9 mouse cellular contexts compared by ENCODE assay signal in the genomic region with DNA sequence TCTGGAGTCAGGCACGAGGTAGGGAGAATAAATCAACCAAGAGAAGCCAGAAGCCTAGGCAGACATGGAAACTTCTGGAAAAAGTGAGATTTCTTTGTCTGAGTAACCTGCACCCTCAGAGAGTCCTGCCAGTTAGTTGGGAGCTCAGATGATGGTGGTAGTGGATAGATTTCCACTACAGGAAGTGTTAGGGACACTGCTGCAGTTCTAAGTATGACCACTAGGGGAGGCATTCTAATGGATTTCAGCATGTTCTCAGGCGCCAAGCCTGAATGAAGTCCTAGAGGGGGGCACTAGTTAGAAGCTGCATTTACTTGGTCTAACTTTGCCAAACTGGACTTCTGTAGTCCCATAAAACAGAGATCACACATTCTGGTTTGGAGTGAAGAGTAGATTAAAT. TPM values are rescaled to one million over a fixed set of nuclear protein-coding genes. Genes with fewer than 3 reads are reported as not detected.
A peak's percentile ranks its signal among the peaks of the same experiment; 100 is the strongest.
DNase-seq lines count a peak whose midpoint lies in the region; ATAC-seq and TF ChIP-seq lines count a peak whose summit lies in the region.
"Had no signal": no experiment of that assay in that cellular context is flagged by ENCODE, and none has a peak within 500 bp of the region (broad histone marks: within the 10 kb centered on the region; RNA-seq: fewer than 3 reads in every experiment).

No protein-coding gene starts in this region.

- TF ChIP-seq CTCF in E14TG2a.4 (conservative IDR thresholded peaks at IDR 0.05; ENCODE audit: low read length), result peak; percentile 99
- TF ChIP-seq CTCF in midbrain, postnatal 0 days (IDR thresholded peaks at IDR 0.05), result peak; percentile 81

- no peak overlapping the region for H3K4me2 ChIP-seq in hindbrain, embryonic 14.5 days (replicated peaks)
- no peak overlapping the region for H3K4me2 ChIP-seq in hindbrain, embryonic 16.5 days (ENCODE audit: low read length)
- no peak overlapping the region for H3K4me2 ChIP-seq in midbrain, postnatal 0 days (ENCODE audit: low read depth, low read length, poor library complexity, severe bottlenecking)

- ATAC-seq in hindbrain, embryonic 14.5 days (ENCODE audit: low FRiP score), result no peak
- ATAC-seq in hindbrain, embryonic 16.5 days, result no peak
- ATAC-seq in erythroid progenitor cell, adult 5-6 weeks (replicated peaks; ENCODE audit: low FRiP score, poor library complexity, severe bottlenecking), result peak; percentile 49; the same call in 1 of the 2 replicates
- no peak for ATAC-seq in midbrain, postnatal 0 days (ENCODE audit: low FRiP score)
- ATAC-seq in activated CD4-positive, CD25-positive, alpha-beta regulatory T cell, adult 4 months, result no peak

- 52% methylated on average over 2 of the region's 2 CpGs for WGBS in hindbrain, embryonic 14.5 days
- WGBS in hindbrain, embryonic 16.5 days, result 53% methylated on average over 2 of the region's 2 CpGs
- 53% methylated on average over 2 of the region's 2 CpGs for WGBS in midbrain, postnatal 0 days

- H3K27me3 ChIP-seq in hindbrain, embryonic 14.5 days (ENCODE audit: control insufficient read depth, insufficient read depth, low read length), result no peaks in the 10 kb centered on the region
- no peaks in the 10 kb centered on the region for H3K27me3 ChIP-seq in hindbrain, embryonic 16.5 days (replicated peaks; ENCODE audit: control insufficient read depth, insufficient read depth, low read length)
- no peaks in the 10 kb centered on the region for H3K27me3 ChIP-seq in E14TG2a.4 (ENCODE audit: insufficient read depth, low read length)
- H3K27me3 ChIP-seq in midbrain, postnatal 0 days (ENCODE audit: insufficient read depth, low read length), result no peaks in the 10 kb centered on the region

- H3K36me3 ChIP-seq in hindbrain, embryonic 14.5 days (replicated peaks; ENCODE audit: control insufficient read depth, insufficient read depth), result no peaks in the 10 kb centered on the region
- H3K36me3 ChIP-seq in hindbrain, embryonic 16.5 days (ENCODE audit: control insufficient read depth, insufficient read depth, low read length), result no peaks in the 10 kb centered on the region
- no peaks in the 10 kb centered on the region for H3K36me3 ChIP-seq in E14TG2a.4 (ENCODE audit: insufficient read depth, low read length)
- no peaks in the 10 kb centered on the region for H3K36me3 ChIP-seq in midbrain, postnatal 0 days (ENCODE audit: insufficient read depth, low read length)

- H3K4me1 ChIP-seq in hindbrain, embryonic 14.5 days (replicated peaks; ENCODE audit: control insufficient read depth, insufficient read depth, low read length), result no peaks in the 10 kb centered on the region
- no peaks in the 10 kb centered on the region for H3K4me1 ChIP-seq in hindbrain, embryonic 16.5 days (ENCODE audit: control insufficient read depth, insufficient read depth, low read depth, low read length)
- peaks cover 16% of the 10 kb centered on the region for H3K4me1 ChIP-seq in E14TG2a.4 (replicated peaks; ENCODE audit: low read depth, low read length)
- H3K4me1 ChIP-seq in midbrain, postnatal 0 days (ENCODE audit: insufficient read depth, low read length), result no peaks in the 10 kb centered on the region

- peak; percentile 75 for DNase-seq in hindbrain, embryonic 14.5 days (ENCODE audit: low spot score)
- peak; percentile 85 for DNase-seq in brain, adult 2 months (ENCODE audit: low read depth, low spot score)
- peak; percentile 55 to 62 for DNase-seq in layer of hippocampus, postnatal 10 days (ENCODE audit: low spot score in 2 of 2)
- DNase-seq in midbrain, postnatal 0 days (ENCODE audit: low spot score), result peak; percentile 62

- no peaks in the 10 kb centered on the region for H3K9me3 ChIP-seq in hindbrain, embryonic 14.5 days (ENCODE audit: control insufficient read depth, low read length)
- peaks cover 3% of the 10 kb centered on the region; the same call in 1 of the 2 replicates for H3K9me3 ChIP-seq in hindbrain, embryonic 16.5 days (ENCODE audit: control insufficient read depth, low read length)
- no peaks in the 10 kb centered on the region for H3K9me3 ChIP-seq in E14TG2a.4 (ENCODE audit: low read length)
- H3K9me3 ChIP-seq in midbrain, postnatal 0 days (ENCODE audit: low read length), result no peaks in the 10 kb centered on the region

- no peak overlapping the region for H3K4me3 ChIP-seq in hindbrain, embryonic 14.5 days (replicated peaks; ENCODE audit: low read length)
- no peak overlapping the region for H3K4me3 ChIP-seq in hindbrain, embryonic 16.5 days (ENCODE audit: low read length)
- H3K4me3 ChIP-seq in E14TG2a.4 (replicated peaks; ENCODE audit: low read length), result no peak overlapping the region
- H3K4me3 ChIP-seq in midbrain, postnatal 0 days (ENCODE audit: low read depth, low read length), result no peak overlapping the region

- H3K9ac ChIP-seq in hindbrain, embryonic 14.5 days, result no peak overlapping the region
- no peak overlapping the region for H3K9ac ChIP-seq in hindbrain, embryonic 16.5 days (ENCODE audit: low read depth, low read length)
- H3K9ac ChIP-seq in midbrain, postnatal 0 days (replicated peaks; ENCODE audit: low read length, poor library complexity, severe bottlenecking), result no peak overlapping the region

- no peak overlapping the region for H3K27ac ChIP-seq in hindbrain, embryonic 14.5 days
- H3K27ac ChIP-seq in hindbrain, embryonic 16.5 days (ENCODE audit: low read depth, low read length), result no peak overlapping the region
- no peak overlapping the region for H3K27ac ChIP-seq in midbrain, postnatal 0 days (ENCODE audit: low read depth, low read length)

RNA-seq across cellular contexts. Expression of gene Il3, which starts 2.5 kb away (rescaled TPM):
- polyA plus RNA-seq in hindbrain, embryonic 14.5 days (2014; fragmentation: Nextera tagmentation; extraction: Ambion mirVana), result not detected in 2 replicates
- polyA plus RNA-seq in hindbrain, embryonic 16.5 days (2015; fragmentation: Nextera tagmentation; extraction: Ambion mirVana), result not detected in 2 replicates
- not detected in 2 replicates for total RNA-seq in erythroid progenitor cell, adult 5-6 weeks (2015; ENCODE audit: low replicate concordance)
- not detected in 2 replicates for total RNA-seq in erythroid progenitor cell, adult 5-6 weeks (2017; ENCODE audit: low replicate concordance)
- not detected for total RNA-seq in layer of hippocampus, postnatal 10 days (2021)
- not detected in 2 replicates for total RNA-seq in midbrain, postnatal 0 days (2014; rRNA removed)
- polyA plus RNA-seq in midbrain, postnatal 0 days (2015; fragmentation: Nextera tagmentation; extraction: Ambion mirVana), result not detected in 2 replicates
- polyA plus RNA-seq in activated CD4-positive, CD25-positive, alpha-beta regulatory T cell, adult 4 months (2017; shearing (Covaris generic)), result not detected
- polyA plus RNA-seq: liver, embryonic 16.5 days had no signal

RNA-seq across cellular contexts. Expression of gene Csf2, which starts 15.1 kb away (rescaled TPM):
- not detected in 2 replicates for polyA plus RNA-seq in hindbrain, embryonic 14.5 days (2014; fragmentation: Nextera tagmentation; extraction: Ambion mirVana)
- polyA plus RNA-seq in hindbrain, embryonic 16.5 days (2015; fragmentation: Nextera tagmentation; extraction: Ambion mirVana), result not detected in 2 replicates
- not detected in 2 replicates for total RNA-seq in erythroid progenitor cell, adult 5-6 weeks (2015; ENCODE audit: low replicate concordance)
- total RNA-seq in erythroid progenitor cell, adult 5-6 weeks (2017; ENCODE audit: low replicate concordance), result not detected in 2 replicates
- not detected for total RNA-seq in layer of hippocampus, postnatal 10 days (2021)
- not detected in 2 replicates for total RNA-seq in midbrain, postnatal 0 days (2014; rRNA removed)
- polyA plus RNA-seq in midbrain, postnatal 0 days (2015; fragmentation: Nextera tagmentation; extraction: Ambion mirVana), result not detected in 2 replicates
- under 1 TPM; 0.42 to 0.69 TPM for polyA plus RNA-seq in activated CD4-positive, CD25-positive, alpha-beta regulatory T cell, adult 4 months (2017; shearing (Covaris generic))
- polyA plus RNA-seq: liver, embryonic 16.5 days had no signal

RNA-seq across cellular contexts. Expression of gene Acsl6, which starts 39.1 kb away (rescaled TPM):
- polyA plus RNA-seq in hindbrain, embryonic 14.5 days (2014; fragmentation: Nextera tagmentation; extraction: Ambion mirVana), result 42.4 and 44.2 TPM in 2 replicates
- polyA plus RNA-seq in hindbrain, embryonic 16.5 days (2015; fragmentation: Nextera tagmentation; extraction: Ambion mirVana), result 49.8 and 52.6 TPM in 2 replicates
- 0.42 and 2.2 TPM in 2 replicates for total RNA-seq in erythroid progenitor cell, adult 5-6 weeks (2015; ENCODE audit: low replicate concordance)
- 0.77 TPM in 1 of 2 replicates, not detected in the other for total RNA-seq in erythroid progenitor cell, adult 5-6 weeks (2017; ENCODE audit: low replicate concordance)
- 100 to 1,000 TPM; 125 to 132 TPM for total RNA-seq in layer of hippocampus, postnatal 10 days (2021)
- 61.9 and 64.0 TPM in 2 replicates for total RNA-seq in midbrain, postnatal 0 days (2014; rRNA removed)
- 52.6 and 56.2 TPM in 2 replicates for polyA plus RNA-seq in midbrain, postnatal 0 days (2015; fragmentation: Nextera tagmentation; extraction: Ambion mirVana)
- not detected for polyA plus RNA-seq in activated CD4-positive, CD25-positive, alpha-beta regulatory T cell, adult 4 months (2017; shearing (Covaris generic))

Comparison
In these comparisons a context has a peak if more than half of its experiments do, and no peak if none do; other contexts are left out.
1. RNA of gene Acsl6, which starts 39.1 kb away (polyA plus RNA-seq): 52.6 to 56.2 TPM in midbrain, postnatal 0 days, 49.8 to 52.6 TPM in hindbrain, embryonic 16.5 days and 42.4 to 44.2 TPM in hindbrain, embryonic 14.5 days; not detected in activated CD4-positive, CD25-positive, alpha-beta regulatory T cell, adult 4 months; every median in the first group is over 10 times any median in the second.
2. Peak in every context shown above with its lines, with median percentiles within 50 percentile points of each other: DNase-seq.